Mouse (Mus musculus) CH12.LX (cell line): ENCODE measurements around the gene Hcls1. TPM values are rescaled to one million over a fixed set of nuclear protein-coding genes. Genes with fewer than 3 reads are reported as not detected.

Source experiments
- DNase-seq: peaks from one replicate; pipeline ENCODE4 v3.0.0-alpha.2; 2013; ENCODE audit errors: extremely low read depth
- H3K27ac ChIP-seq: 2 replicates; pipeline ENCODE4 v1.5.1; 2012; ENCODE audit warnings: low read depth, mild to moderate bottlenecking, control low read depth, moderate library complexity; ENCODE audit not compliant: insufficient read depth
- H3K27me3 ChIP-seq: replicated peaks from 2 replicates; pipeline ENCODE3; 2012; ENCODE audit warnings: inconsistent platforms
- H3K36me3 ChIP-seq, 2 experiments: replicated peaks in 1 of 2; 2 replicates each; pipeline versions ENCODE3 to v1.6.1; 2012; ENCODE audit warnings: inconsistent platforms in 1 of 2, low read length in 1 of 2, mild to moderate bottlenecking in 1 of 2, mixed read lengths in 1 of 2, moderate library complexity in 1 of 2; ENCODE audit not compliant: control insufficient read depth in 1 of 2, insufficient read depth in 1 of 2
- H3K4me1 ChIP-seq, 2 experiments: 2 replicates each; pipeline ENCODE4 v1.6.1; 2012; ENCODE audit warnings: inconsistent platforms in 1 of 2, moderate library complexity in 1 of 2; ENCODE audit not compliant: insufficient read depth in 2 of 2, control insufficient read depth in 1 of 2
- H3K4me2 ChIP-seq: 2 replicates; pipeline ENCODE4 v1.6.1; 2012; ENCODE audit warnings: low read depth, mild to moderate bottlenecking, control low read depth; ENCODE audit not compliant: poor library complexity, insufficient read depth, severe bottlenecking
- H3K4me3 ChIP-seq, 3 experiments: fragments of 150-350 bp in 1 of 3; sonication (generic) in 1 of 3; replicated peaks in 1 of 3; 2 replicates each; pipeline versions ENCODE3 to v1.5.1; 2011 to 2012; ENCODE audit warnings: low read depth in 2 of 3, low read length in 2 of 3, mild to moderate bottlenecking in 2 of 3, moderate library complexity in 2 of 3, control low read depth in 1 of 3, improper control_type of control experiment in 1 of 3, inconsistent platforms in 1 of 3, mixed read lengths in 1 of 3; ENCODE audit not compliant: poor library complexity in 1 of 3
- H3K79me2 ChIP-seq: replicated peaks from 2 replicates; pipeline ENCODE4 v1.6.1; 2012; ENCODE audit warnings: mild to moderate bottlenecking, moderate library complexity; ENCODE audit not compliant: control insufficient read depth, poor library complexity, insufficient read depth, severe bottlenecking; ENCODE audit errors: extremely low read depth
- H3K9ac ChIP-seq: 2 replicates; pipeline ENCODE4 v1.6.1; 2012; ENCODE audit warnings: low read depth, mild to moderate bottlenecking, control low read depth, moderate library complexity; ENCODE audit not compliant: insufficient read depth
- H3K9me3 ChIP-seq: replicated peaks from 2 replicates; pipeline ENCODE3; 2012; ENCODE audit warnings: low read length, inconsistent platforms, mixed read lengths
- BHLHE40 ChIP-seq: IDR thresholded peaks from 2 replicates; pipeline ENCODE4 v1.6.1; 2011; ENCODE audit warnings: mild to moderate bottlenecking, low read depth, low read length, improper control_type of control experiment
- CHD1 ChIP-seq: IDR thresholded peaks from 2 replicates; pipeline ENCODE4 v1.6.1; 2012; ENCODE audit warnings: low read depth, low read length, improper control_type of control experiment, inconsistent platforms
- CHD2 ChIP-seq: IDR thresholded peaks from 2 replicates; pipeline ENCODE4 v1.6.1; 2011; ENCODE audit warnings: low read length, improper control_type of control experiment
- CTCF ChIP-seq, 2 experiments: IDR thresholded peaks in 1 of 2; conservative IDR thresholded peaks in 1 of 2; 2 replicates each; pipeline ENCODE4 v1.5.1; 2011 to 2012; ENCODE audit warnings: low read depth in 2 of 2, low read length in 2 of 2, improper control_type of control experiment in 1 of 2, inconsistent platforms in 1 of 2, mild to moderate bottlenecking in 1 of 2, moderate library complexity in 1 of 2
- E2F4 ChIP-seq: IDR thresholded peaks from 2 replicates; pipeline ENCODE4 v1.6.1; 2011; ENCODE audit warnings: low read depth, low read length, improper control_type of control experiment; ENCODE audit not compliant: insufficient replicate concordance
- ELF1 ChIP-seq: IDR thresholded peaks from 2 replicates; pipeline ENCODE4 v1.6.1; 2014; ENCODE audit warnings: low read depth, mild to moderate bottlenecking, inconsistent platforms, low read length, improper control_type of control experiment
- EP300 ChIP-seq: IDR thresholded peaks from 2 replicates; pipeline ENCODE4 v1.6.1; 2011; ENCODE audit warnings: low read length, improper control_type of control experiment
- ETS1 ChIP-seq: conservative IDR thresholded peaks from 2 replicates; pipeline ENCODE4 v1.6.1; 2012; ENCODE audit warnings: low read depth, mild to moderate bottlenecking, inconsistent platforms, low read length, improper control_type of control experiment, moderate library complexity
- GABPA ChIP-seq: IDR thresholded peaks from 2 replicates; pipeline ENCODE4 v1.6.1; 2012; ENCODE audit warnings: low read depth, low read length, improper control_type of control experiment, inconsistent platforms; ENCODE audit not compliant: insufficient replicate concordance
- HCFC1 ChIP-seq: IDR thresholded peaks from 2 replicates; pipeline ENCODE4 v1.6.1; 2012; ENCODE audit warnings: low read depth, mild to moderate bottlenecking, inconsistent platforms, low read length, improper control_type of control experiment
- IRF4 ChIP-seq: IDR thresholded peaks from 2 replicates; pipeline ENCODE4 v1.6.1; 2014; ENCODE audit warnings: low read depth, mild to moderate bottlenecking, inconsistent platforms, low read length, improper control_type of control experiment
- JUN ChIP-seq: IDR thresholded peaks from 2 replicates; pipeline ENCODE4 v1.6.1; 2011; ENCODE audit warnings: low read depth, mild to moderate bottlenecking, low read length, improper control_type of control experiment, moderate library complexity; ENCODE audit not compliant: insufficient read depth
- JUND ChIP-seq: conservative IDR thresholded peaks from 2 replicates; pipeline ENCODE4 v1.6.1; 2011; ENCODE audit warnings: low read depth, low read length, improper control_type of control experiment
- KAT2A ChIP-seq: IDR thresholded peaks from 2 replicates; pipeline ENCODE4 v1.6.1; 2012; ENCODE audit warnings: low read length, improper control_type of control experiment, inconsistent platforms; ENCODE audit not compliant: insufficient replicate concordance
- MAFK ChIP-seq: IDR thresholded peaks from 2 replicates; pipeline ENCODE4 v1.6.1; 2011; ENCODE audit warnings: low read length, improper control_type of control experiment; ENCODE audit not compliant: insufficient replicate concordance
- MAX ChIP-seq: IDR thresholded peaks from 2 replicates; pipeline ENCODE4 v1.6.1; 2011; ENCODE audit warnings: low read length, improper control_type of control experiment
- MAZ ChIP-seq: IDR thresholded peaks from 2 replicates; pipeline ENCODE4 v1.6.1; 2012; ENCODE audit warnings: low read depth, mild to moderate bottlenecking, inconsistent platforms, low read length, improper control_type of control experiment, moderate library complexity
- MEF2A ChIP-seq: IDR thresholded peaks from 2 replicates; pipeline ENCODE4 v1.6.1; 2014; ENCODE audit warnings: low read depth, mild to moderate bottlenecking, inconsistent platforms, low read length, improper control_type of control experiment, borderline replicate concordance
- MXI1 ChIP-seq: IDR thresholded peaks from 2 replicates; pipeline ENCODE4 v1.6.1; 2011; ENCODE audit warnings: mild to moderate bottlenecking, low read depth, low read length, improper control_type of control experiment
- MYC ChIP-seq: IDR thresholded peaks from 2 replicates; pipeline ENCODE4 v1.6.1; 2011; ENCODE audit warnings: low read depth, mild to moderate bottlenecking, improper control_type of control experiment, low read length
- NELFE ChIP-seq: IDR thresholded peaks from 2 replicates; pipeline ENCODE4 v1.6.1; 2011; ENCODE audit warnings: low read depth, low read length, improper control_type of control experiment
- NRF1 ChIP-seq: IDR thresholded peaks from 2 replicates; pipeline ENCODE4 v1.6.1; 2014; ENCODE audit warnings: low read depth, mild to moderate bottlenecking, inconsistent platforms, low read length, improper control_type of control experiment, moderate library complexity
- PAX5 ChIP-seq: IDR thresholded peaks from 2 replicates; pipeline ENCODE4 v1.6.1; 2012; ENCODE audit warnings: low read length, inconsistent platforms, mixed read lengths
- POLR2A ChIP-seq: IDR thresholded peaks from 2 replicates; pipeline ENCODE4 v1.6.1; 2011; ENCODE audit warnings: low read depth, mild to moderate bottlenecking, improper control_type of control experiment, low read length
- POLR2AphosphoS2 ChIP-seq: IDR thresholded peaks from 2 replicates; pipeline ENCODE4 v1.6.1; 2011; ENCODE audit warnings: low read depth, low read length, improper control_type of control experiment
- RAD21 ChIP-seq: IDR thresholded peaks from 2 replicates; pipeline ENCODE4 v1.6.1; 2011; ENCODE audit warnings: low read depth, mild to moderate bottlenecking, low read length, improper control_type of control experiment, moderate library complexity
- RCOR1 ChIP-seq: conservative IDR thresholded peaks from 2 replicates; pipeline ENCODE4 v1.6.1; 2012; ENCODE audit warnings: low read depth, mild to moderate bottlenecking, inconsistent platforms, low read length, improper control_type of control experiment
- SIN3A ChIP-seq: IDR thresholded peaks from 2 replicates; pipeline ENCODE4 v1.6.1; 2012; ENCODE audit warnings: low read length, improper control_type of control experiment, inconsistent platforms
- SMC3 ChIP-seq: IDR thresholded peaks from 2 replicates; pipeline ENCODE4 v1.6.1; 2011; ENCODE audit warnings: low read depth, low read length, improper control_type of control experiment
- TBP ChIP-seq: conservative IDR thresholded peaks from 2 replicates; pipeline ENCODE4 v1.6.1; 2011; ENCODE audit warnings: low read depth, low read length, improper control_type of control experiment
- TCF12 ChIP-seq: IDR thresholded peaks from 2 replicates; pipeline ENCODE4 v1.6.1; 2014; ENCODE audit warnings: low read depth, mild to moderate bottlenecking, inconsistent platforms, low read length, improper control_type of control experiment
- UBTF ChIP-seq: IDR thresholded peaks from 2 replicates; pipeline ENCODE4 v1.6.1; 2012; ENCODE audit warnings: low read depth, mild to moderate bottlenecking, inconsistent platforms, low read length, improper control_type of control experiment, moderate library complexity
- USF1 ChIP-seq: IDR thresholded peaks from 2 replicates; pipeline ENCODE4 v1.6.1; 2014; ENCODE audit warnings: low read depth, mild to moderate bottlenecking, inconsistent platforms, low read length, improper control_type of control experiment
- USF2 ChIP-seq: conservative IDR thresholded peaks from 2 replicates; pipeline ENCODE4 v1.6.1; 2011; ENCODE audit warnings: low read depth, low read length, improper control_type of control experiment
- ZC3H11A ChIP-seq: IDR thresholded peaks from 2 replicates; pipeline ENCODE4 v1.6.1; 2012; ENCODE audit warnings: low read depth, mild to moderate bottlenecking, inconsistent platforms, low read length, improper control_type of control experiment
- ZKSCAN1 ChIP-seq: IDR thresholded peaks from 2 replicates; pipeline ENCODE4 v1.6.1; 2012; ENCODE audit warnings: low read depth, inconsistent platforms, low read length, improper control_type of control experiment, borderline replicate concordance
- ZMIZ1 ChIP-seq: IDR thresholded peaks from 2 replicates; pipeline ENCODE4 v1.6.1; 2012; ENCODE audit warnings: low read depth, mild to moderate bottlenecking, inconsistent platforms, low read length, improper control_type of control experiment
- ZNF384 ChIP-seq: IDR thresholded peaks from 2 replicates; pipeline ENCODE4 v1.6.1; 2012; ENCODE audit warnings: low read depth, low read length, improper control_type of control experiment, inconsistent platforms
- dilution Hi-C: fragments of 300-500 bp; cut with MboI; formaldehyde crosslinking; loops from 2 replicates; pipeline ENCODE4 v1.14.3; 2020; ENCODE audit warnings: low sequenced_read_pairs; ENCODE audit not compliant: extremely low pct_unique_long_range_greater_than_20kb, extremely low pct_ligation_motif_present
- in situ Hi-C: fragments of 300-500 bp; cut with MboI; formaldehyde crosslinking; loops from 3 replicates; pipeline ENCODE4 v1.14.3; 2019; ENCODE audit warnings: low sequenced_read_pairs, low pct_ligation_motif_present, low pct_unique_long_range_greater_than_20kb, mixed read lengths
- polyA plus RNA-seq: library from polyadenylated mRNA; unstranded; fragments of >175 nt; gene quantifications from 2 replicates; pipeline ENCODE4 v1.2.1, GENCODE M21; 2012; ENCODE audit warnings: low read depth; ENCODE audit not compliant: insufficient read length
- total RNA-seq, 2 experiments: library from RNA; depleted of rRNA; stranded (reverse); fragments of 300-350 nt in 1 of 2; fragments of >200 nt in 1 of 2; gene quantifications; 2 replicates each; pipeline ENCODE4 v1.2.3; 2012 to 2014

Hcls1 gene
- total and polyA plus RNA-seq, 3 experiments, result 222 to 537 (median 302) TPM

DNA sequence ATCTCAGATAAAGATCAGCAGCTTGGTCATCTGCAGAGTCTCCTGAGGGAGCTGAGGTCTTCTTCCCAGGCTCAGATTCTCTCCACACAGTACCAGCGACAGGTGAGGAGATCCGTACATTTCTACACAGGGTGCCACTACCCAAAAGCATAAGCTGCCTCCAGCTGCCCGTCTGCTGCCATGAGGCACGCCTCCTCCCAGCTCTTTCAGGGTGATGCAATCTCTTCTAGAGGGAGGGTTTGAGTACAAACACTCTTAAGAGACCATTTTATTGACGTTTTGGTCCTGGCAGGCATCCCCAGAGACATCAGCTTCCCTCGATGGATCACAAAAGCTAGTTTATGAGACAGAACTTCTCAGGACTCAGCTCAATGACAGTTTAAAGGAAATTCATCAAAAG is 9.0 kb upstream of the Hcls1 start:
- Histone ChIP-seq H3K27ac (peak overlapping the region; percentile 74; the same call in 1 of the 2 replicates), H3K79me2 (peaks cover 42% of the 10 kb centered on the region), H3K4me1 (peaks cover 44 to 78% of the 10 kb centered on the region in 2 experiments), H3K36me3 (peaks cover 40 to 78% of the 10 kb centered on the region in 2 experiments), H3K27me3 (no peaks in the 10 kb centered on the region), H3K4me2 (peak overlapping the region; percentile 79), H3K9ac (peak overlapping the region; percentile 89), H3K4me3 (peak overlapping the region; percentile 50 to 79 (median 61)), H3K9me3 (no peaks in the 10 kb centered on the region)
- TF ChIP-seq EP300, result peak; percentile 12; the same call in 1 of the 2 replicates
- TF ChIP-seq CTCF (conservative IDR thresholded peaks at IDR 0.05 in 1 of 2, IDR thresholded peaks at IDR 0.05 in 1 of 2; ENCODE audit: low read depth in 2 of 2, low read length in 2 of 2), result no peak
- peak; percentile 89 for TF ChIP-seq TBP
- peak; percentile 73 for TF ChIP-seq IRF4
- peak; percentile 80 for TF ChIP-seq JUND
- peak; percentile 96 for TF ChIP-seq MXI1
- no peak for TF ChIP-seq PAX5
- TF ChIP-seq ZMIZ1, result no peak; the same call in 1 of the 2 replicates
- peak; percentile 100 for TF ChIP-seq MYC
- TF ChIP-seq ZKSCAN1, result no peak
- no peak for TF ChIP-seq UBTF
- 0 out of 2 replicates have a peak, but pooled peaks have one; percentile 40 for TF ChIP-seq CHD1
- TF ChIP-seq USF1, result no peak
- no peak for TF ChIP-seq SMC3
- peak; percentile 80 for TF ChIP-seq MAZ
- TF ChIP-seq RCOR1, result no peak
- TF ChIP-seq MEF2A, result peak; percentile 54; the same call in 1 of the 2 replicates
- TF ChIP-seq JUN, result peak; percentile 64; the same call in 1 of the 2 replicates
- TF ChIP-seq BHLHE40, result peak; percentile 54; the same call in 1 of the 2 replicates
- no peak; the same call in 1 of the 2 replicates for TF ChIP-seq ELF1
- peak; percentile 92 for TF ChIP-seq SIN3A
- TF ChIP-seq TCF12, result peak; percentile 82
- TF ChIP-seq KAT2A, result 0 out of 2 replicates have a peak, but pooled peaks have one; percentile 40
- TF ChIP-seq NELFE, result peak; percentile 81
- TF ChIP-seq POLR2A, result peak; percentile 83
- TF ChIP-seq ZNF384, result no peak
- TF ChIP-seq ZC3H11A, result no peak
- no peak for TF ChIP-seq E2F4
- TF ChIP-seq GABPA, result no peak
- no peak for TF ChIP-seq MAFK
- TF ChIP-seq HCFC1, result 0 out of 2 replicates have a peak, but pooled peaks have one; percentile 44
- no peak for TF ChIP-seq USF2
- peak; percentile 95 for TF ChIP-seq MAX
- TF ChIP-seq POLR2AphosphoS2, result peak; percentile 54; the same call in 1 of the 2 replicates
- TF ChIP-seq RAD21, result no peak; the same call in 1 of the 2 replicates
- peak; percentile 55 for TF ChIP-seq ETS1
- TF ChIP-seq NRF1, result no peak
- no peak for TF ChIP-seq CHD2
- in situ Hi-C loops, result no loop called here
- DNase-seq, result peak; percentile 85
- dilution Hi-C loops, result no loop called here
